Mouse (Mus musculus) E14TG2a.4 (cell line): ENCODE data around the gene Vmn1r80.
"Not testable (repeated sequence)": the region's sequence is repeated elsewhere in the genome, so short reads cannot be mapped to it uniquely, and the experiment has no call there.

Experiments
- CTCF ChIP-seq: conservative IDR thresholded peaks from 2 replicates; pipeline ENCODE4 v1.5.1; 2014; ENCODE audit warnings: low read length
- POU5F1 ChIP-seq: IDR thresholded peaks from 2 replicates; pipeline ENCODE4 v1.6.1; 2014; ENCODE audit warnings: low read length, borderline replicate concordance

GRCm38 (mm10) chr7:12172926-12173325, 16.2 kb upstream of the Vmn1r80 start:
- TF ChIP-seq CTCF, POU5F1: not testable (repeated sequence)
